Mouse (Mus musculus) limb, embryonic 12.5 days (tissue): ENCODE data around the gene Cx3cr1. TPM values are rescaled to one million over a fixed set of nuclear protein-coding genes. Genes with fewer than 3 reads are reported as not detected.

Source experiments
- ATAC-seq: fragments of 200-750 bp; cut with Nextera tagmentation; 2 replicates; pipeline ENCODE4 v1.8.0; 2017; ENCODE audit warnings: low read depth, moderate TSS enrichment; ENCODE audit not compliant: insufficient number of reproducible peaks, insufficient read depth, low FRiP score, low TSS enrichment
- H3K27ac ChIP-seq: fragments of 300-500 bp; sonication (generic); 2 replicates; pipeline ENCODE4 v1.5.1; 2016; ENCODE audit warnings: mild to moderate bottlenecking, moderate library complexity
- H3K27me3 ChIP-seq: fragments of 300-500 bp; sonication (generic); 2 replicates; pipeline ENCODE4 v1.6.1; 2016; ENCODE audit warnings: mild to moderate bottlenecking, moderate library complexity
- H3K36me3 ChIP-seq: fragments of 300-500 bp; sonication (generic); 2 replicates; pipeline ENCODE4 v1.6.1; 2016; ENCODE audit warnings: mild to moderate bottlenecking, moderate library complexity
- H3K4me1 ChIP-seq: fragments of 300-500 bp; sonication (generic); replicated peaks from 2 replicates; pipeline ENCODE4 v1.6.1; 2016
- H3K4me2 ChIP-seq: fragments of 300-500 bp; sonication (generic); 2 replicates; pipeline ENCODE4 v1.6.1; 2016; ENCODE audit warnings: mild to moderate bottlenecking, moderate library complexity
- H3K4me3 ChIP-seq: fragments of 300-500 bp; sonication (generic); replicated peaks from 2 replicates; pipeline ENCODE4 v1.5.1; 2016; ENCODE audit warnings: mild to moderate bottlenecking
- H3K9ac ChIP-seq: fragments of 300-500 bp; sonication (generic); replicated peaks from 2 replicates; pipeline ENCODE4 v1.6.1; 2016; ENCODE audit warnings: mild to moderate bottlenecking, moderate library complexity
- H3K9me3 ChIP-seq: fragments of 300-500 bp; sonication (generic); 2 replicates; pipeline ENCODE4 v1.6.1; 2016; ENCODE audit warnings: mild to moderate bottlenecking, moderate library complexity
- WGBS: fragments of 180-500 bp; shearing (Covaris S2); methylation state at CpG from one replicate; pipeline ENCODE4 v1.1.7; 2016; 5-methylcytosine and 5-hydroxymethylcytosine counted together
- polyA plus RNA-seq: library from polyadenylated mRNA; unstranded; fragments of >200 nt; fragmentation: Nextera tagmentation; extraction: Ambion mirVana; gene quantifications from 2 replicates; pipeline ENCODE4 v1.2.1, GENCODE M21; 2016

The Cx3cr1 gene
- polyA plus RNA-seq, 1 experiment from 2014 or later: 5.9 TPM

GRCm38 (mm10) chr9:119982241-119982811 is 87.4 kb downstream of the Cx3cr1 start:
- peaks cover 5% of the 10 kb centered on the region; the same call in 1 of the 2 replicates for H3K27me3 ChIP-seq
- H3K4me2 ChIP-seq: peak overlapping the region; percentile 98
- H3K27ac ChIP-seq: peak overlapping the region; percentile 94
- no peaks in the 10 kb centered on the region for H3K9me3 ChIP-seq
- H3K9ac ChIP-seq: 0 out of 2 replicates have a peak overlapping the region, but pooled peaks have one; percentile 0
- no peaks in the 10 kb centered on the region for H3K36me3 ChIP-seq
- ATAC-seq: 0 out of 2 replicates have a peak, but pooled peaks have one; percentile 8
- peaks cover 69% of the 10 kb centered on the region for H3K4me1 ChIP-seq
- WGBS: 2% methylated on average over 11 of the region's 11 CpGs
- peak overlapping the region; percentile 63 for H3K4me3 ChIP-seq

GRCm38 (mm10) chr9:119981183-119982179 is 88.2 kb downstream of the Cx3cr1 start:
- 1% methylated on average over 16 of the region's 16 CpGs for WGBS
- peaks cover 5% of the 10 kb centered on the region; the same call in 1 of the 2 replicates for H3K27me3 ChIP-seq
- ATAC-seq: peak; percentile 4; the same call in 1 of the 2 replicates
- no peaks in the 10 kb centered on the region for H3K9me3 ChIP-seq
- H3K36me3 ChIP-seq: no peaks in the 10 kb centered on the region
- H3K27ac ChIP-seq: peak overlapping the region; percentile 94
- H3K4me2 ChIP-seq: peak overlapping the region; percentile 98
- peak overlapping the region; percentile 63 for H3K4me3 ChIP-seq
- peaks cover 77% of the 10 kb centered on the region for H3K4me1 ChIP-seq
- H3K9ac ChIP-seq: peak overlapping the region; percentile 42

- 2% methylated on average over 4 of the region's 4 CpGs for WGBS
- peak overlapping the region; percentile 42; the same call in 1 of the 2 replicates for H3K9ac ChIP-seq
Measured at GRCm38 (mm10) chr9:119980770-119981182, 88.9 kb downstream of the Cx3cr1 start.

GRCm38 (mm10) chr9:119979749-119980148 is 89.9 kb downstream of the Cx3cr1 start:
- Histone ChIP-seq H3K27me3 (peaks cover 5% of the 10 kb centered on the region; the same call in 1 of the 2 replicates), H3K4me2 (no peak overlapping the region), H3K4me3 (no peak overlapping the region), H3K4me1 (peaks cover 72% of the 10 kb centered on the region), H3K36me3 (peaks cover 5% of the 10 kb centered on the region; the same call in 1 of the 2 replicates), H3K27ac (no peak overlapping the region), H3K9ac (no peak overlapping the region), H3K9me3 (no peaks in the 10 kb centered on the region)
- WGBS: 75% methylated on average over 2 of the region's 2 CpGs
- no peak for ATAC-seq

More at GRCm38 (mm10) chr9:119980770-119981182, 88.9 kb downstream of the Cx3cr1 start:
- Histone ChIP-seq H3K4me2 (peak overlapping the region; percentile 98), H3K4me1 (peaks cover 73% of the 10 kb centered on the region), H3K9me3 (no peaks in the 10 kb centered on the region), H3K36me3 (no peaks in the 10 kb centered on the region), H3K27me3 (peaks cover 5% of the 10 kb centered on the region; the same call in 1 of the 2 replicates), H3K27ac (peak overlapping the region; percentile 94), H3K4me3 (peak overlapping the region; percentile 63; the same call in 1 of the 2 replicates)
- ATAC-seq: no peak

- Histone ChIP-seq H3K27ac (0 out of 2 replicates have a peak overlapping the region, but pooled peaks have one; percentile 0), H3K9me3 (no peaks in the 10 kb centered on the region), H3K36me3 (peaks cover 11% of the 10 kb centered on the region), H3K4me2 (no peak overlapping the region), H3K4me3 (no peak overlapping the region), H3K4me1 (peaks cover 66% of the 10 kb centered on the region), H3K9ac (no peak overlapping the region), H3K27me3 (peaks cover 5% of the 10 kb centered on the region; the same call in 1 of the 2 replicates)
- no peak for ATAC-seq
- 88% methylated on average over 6 of the region's 6 CpGs for WGBS
Measured at GRCm38 (mm10) chr9:119978811-119979441, 90.8 kb downstream of the Cx3cr1 start.

GRCm38 (mm10) chr9:119978151-119978810 is 91.4 kb downstream of the Cx3cr1 start:
- no peak overlapping the region; the same call in 1 of the 2 replicates for H3K4me2 ChIP-seq
- H3K4me1 ChIP-seq: peaks cover 66% of the 10 kb centered on the region
- H3K9ac ChIP-seq: no peak overlapping the region
- peaks cover 5% of the 10 kb centered on the region; the same call in 1 of the 2 replicates for H3K27me3 ChIP-seq
- H3K9me3 ChIP-seq: no peaks in the 10 kb centered on the region
- no peak for ATAC-seq
- H3K27ac ChIP-seq: peak overlapping the region; percentile 62; the same call in 1 of the 2 replicates
- WGBS: 53% methylated on average over 9 of the region's 9 CpGs
- no peak overlapping the region for H3K4me3 ChIP-seq
- peaks cover 18% of the 10 kb centered on the region for H3K36me3 ChIP-seq

GRCm38 (mm10) chr9:119977557-119978060 is 92.1 kb downstream of the Cx3cr1 start:
- H3K27ac ChIP-seq: peak overlapping the region; percentile 62; the same call in 1 of the 2 replicates
- H3K9me3 ChIP-seq: no peaks in the 10 kb centered on the region
- no peak overlapping the region for H3K4me3 ChIP-seq
- 66% methylated on average over 4 of the region's 5 CpGs for WGBS
- no peaks in the 10 kb centered on the region for H3K27me3 ChIP-seq
- H3K9ac ChIP-seq: 0 out of 2 replicates have a peak overlapping the region, but pooled peaks have one; percentile 8
- H3K4me2 ChIP-seq: no peak overlapping the region
- H3K4me1 ChIP-seq: peaks cover 60% of the 10 kb centered on the region
- H3K36me3 ChIP-seq: peaks cover 25% of the 10 kb centered on the region
- ATAC-seq: no peak

GRCm38 (mm10) chr9:119976704-119977556 is 92.7 kb downstream of the Cx3cr1 start:
- H3K27me3 ChIP-seq: no peaks in the 10 kb centered on the region
- peaks cover 54% of the 10 kb centered on the region for H3K4me1 ChIP-seq
- WGBS: 37% methylated on average over 17 of the region's 17 CpGs
- ATAC-seq: no peak
- peaks cover 31% of the 10 kb centered on the region for H3K36me3 ChIP-seq
- H3K4me2 ChIP-seq: peak overlapping the region; percentile 15; the same call in 1 of the 2 replicates
- no peaks in the 10 kb centered on the region for H3K9me3 ChIP-seq
- 0 out of 2 replicates have a peak overlapping the region, but pooled peaks have one; percentile 41 for H3K27ac ChIP-seq
- H3K9ac ChIP-seq: 0 out of 2 replicates have a peak overlapping the region, but pooled peaks have one; percentile 8
- no peak overlapping the region for H3K4me3 ChIP-seq

- Histone ChIP-seq H3K4me3 (no peak overlapping the region), H3K4me2 (no peak overlapping the region), H3K27me3 (no peaks in the 10 kb centered on the region), H3K4me1 (peaks cover 44% of the 10 kb centered on the region), H3K9ac (no peak overlapping the region), H3K36me3 (peaks cover 41% of the 10 kb centered on the region), H3K9me3 (no peaks in the 10 kb centered on the region), H3K27ac (no peak overlapping the region)
- no peak for ATAC-seq
- 92% methylated on average over 4 of the region's 4 CpGs for WGBS
Measured at GRCm38 (mm10) chr9:119975286-119975685, 94.4 kb downstream of the Cx3cr1 start.
